Mouse (Mus musculus) forelimb bud, embryonic 11.5 days (tissue): ENCODE measurements at regions not wholly inside any gene's neighbourhood (a gene's known extent, or its start where the extent isn't known, plus 50 kb on each side); places are given as distances from the start of the nearest gene placed in this dataset.
"Not testable (repeated sequence)": the region's sequence is repeated elsewhere in the genome, so short reads cannot be mapped to it uniquely, and the experiment has no call there.

ENCODE experiments used
- DNase-seq: peaks from one replicate; pipeline ENCODE4 v3.0.0-alpha.2; 2012; ENCODE audit warnings: low read depth, low spot score

GRCm38 (mm10) chr10:117449416-117450239, 69.8 kb upstream of the Cpsf6 start:
- DNase-seq: no peak

- not testable (repeated sequence) for DNase-seq
Observed at GRCm38 (mm10) chr10:117448783-117449182, 69.0 kb upstream of the Cpsf6 start.

DNA sequence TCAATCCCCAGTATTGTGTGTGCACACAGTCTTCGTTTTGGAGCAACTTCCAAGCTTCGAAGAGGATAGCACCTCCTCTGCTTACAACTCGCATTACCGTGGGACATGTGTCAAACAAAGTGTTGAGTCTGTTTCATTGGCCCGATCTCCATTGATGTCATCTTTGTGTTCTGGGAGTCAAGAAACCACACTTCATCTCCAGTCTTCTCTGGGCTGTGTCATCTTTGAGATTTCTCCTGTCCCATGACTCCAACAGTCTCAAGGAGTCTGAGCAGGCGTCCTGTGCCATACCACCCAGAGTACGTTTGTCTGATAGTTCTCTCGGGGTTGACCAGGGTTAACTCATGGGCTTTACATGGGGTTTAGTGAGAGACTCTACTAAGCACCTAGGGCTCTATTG, 67.8 kb upstream of the Cpsf6 start:
- no peak for DNase-seq

GRCm38 (mm10) chr10:117447206-117447605, 67.4 kb upstream of the Cpsf6 start:
- DNase-seq: no peak

DNA sequence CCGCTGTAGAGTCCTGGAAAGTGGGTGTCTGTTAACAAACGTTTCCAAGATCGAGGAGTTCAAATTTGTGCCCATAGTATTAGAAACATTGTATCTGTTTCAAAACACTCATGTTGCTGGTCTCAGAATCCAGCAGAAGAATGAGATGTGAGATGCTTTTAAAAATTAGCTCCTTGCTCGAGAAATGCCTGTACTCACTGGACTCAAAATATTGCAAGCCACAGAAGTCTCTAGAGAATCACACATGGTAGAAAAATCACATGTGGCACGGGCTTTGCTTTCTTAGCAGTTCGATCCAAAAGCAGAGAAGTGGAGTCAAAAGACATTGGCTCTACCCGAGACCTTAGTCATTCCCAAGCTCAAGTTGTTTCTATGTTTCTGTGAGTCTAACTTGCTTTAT, 67.0 kb upstream of the Cpsf6 start:
- DNase-seq: no peak

DNA sequence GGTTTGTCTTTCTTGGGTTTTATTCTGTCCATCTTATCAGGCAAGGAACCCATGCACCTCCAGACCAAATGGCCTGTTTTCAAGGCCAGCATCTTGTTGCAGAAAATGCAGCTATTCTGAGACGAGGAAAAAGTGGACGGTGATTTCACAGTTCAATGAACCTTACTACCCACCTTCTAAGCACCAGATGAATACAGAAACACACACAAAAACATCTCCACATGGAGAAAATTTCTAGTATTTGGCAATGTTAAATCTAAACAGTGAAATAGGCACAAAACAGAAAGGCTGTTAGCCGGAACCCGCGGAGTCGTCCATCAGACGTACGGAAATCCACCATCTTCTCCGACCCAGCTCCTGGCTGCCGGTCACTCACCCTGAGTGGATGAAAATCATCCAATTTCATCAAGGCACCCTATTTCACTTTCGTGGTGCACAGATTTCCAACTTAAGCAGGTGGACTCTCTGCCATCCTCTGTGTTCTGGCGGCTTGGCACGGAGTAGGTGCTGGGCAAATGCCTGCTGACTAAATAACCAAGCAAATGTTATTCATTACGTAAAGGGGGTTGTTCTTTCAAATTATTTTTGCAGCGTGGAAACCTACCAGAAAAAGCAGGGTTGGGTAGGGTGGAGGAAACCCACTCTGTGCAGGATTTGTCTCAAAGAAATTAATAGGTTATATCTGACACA, 66.1 kb upstream of the Cpsf6 start:
- DNase-seq: no peak

DNA sequence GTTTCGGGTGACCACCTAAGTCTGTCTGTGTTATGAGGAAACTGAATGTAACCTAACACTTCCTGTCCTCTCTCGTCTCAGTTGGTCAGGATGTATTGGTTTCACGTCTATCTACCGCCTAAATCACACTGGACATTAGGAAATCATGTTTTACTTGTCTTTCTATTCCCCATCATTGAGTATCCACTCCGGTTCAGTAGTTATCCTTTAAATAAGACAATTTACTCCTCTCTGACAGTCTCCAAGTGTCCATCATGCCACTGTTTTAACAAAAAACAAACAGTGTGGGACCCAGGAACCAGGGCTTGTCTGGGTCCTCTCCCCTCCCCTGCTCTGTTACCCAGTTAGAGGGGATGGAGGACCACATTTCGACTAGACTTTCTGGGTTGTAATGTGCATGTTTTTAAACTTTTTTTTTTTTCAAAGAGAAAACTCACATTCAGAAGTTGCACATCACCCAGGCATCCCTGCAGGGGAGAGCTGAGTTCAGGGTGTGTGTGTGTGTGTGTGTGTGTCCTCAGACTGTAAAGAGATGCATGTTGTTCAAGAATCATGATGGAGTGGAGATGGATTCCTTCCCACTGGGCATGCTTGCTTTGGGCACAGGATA, 65.5 kb upstream of the Cpsf6 start:
- DNase-seq: no peak

DNA sequence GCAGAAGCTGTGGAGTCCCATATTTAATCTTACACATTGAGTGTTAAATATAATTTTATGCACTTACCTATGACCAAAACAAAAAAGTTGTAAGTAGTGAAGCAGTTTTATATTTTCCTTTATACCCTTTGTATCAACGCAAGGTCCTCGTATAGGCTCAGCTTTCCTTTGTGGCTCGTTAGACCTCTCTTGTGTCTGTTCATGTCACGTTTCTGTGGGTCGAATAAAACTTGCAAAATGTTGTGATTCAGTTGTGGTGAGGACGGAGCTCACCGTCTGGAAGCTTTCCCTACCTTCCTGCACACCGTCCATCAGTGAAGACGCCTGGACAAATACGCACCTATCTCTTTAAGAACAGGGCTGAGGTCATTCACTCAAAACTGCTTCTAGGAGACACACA, 64.9 kb upstream of the Cpsf6 start:
- DNase-seq: no peak

DNA sequence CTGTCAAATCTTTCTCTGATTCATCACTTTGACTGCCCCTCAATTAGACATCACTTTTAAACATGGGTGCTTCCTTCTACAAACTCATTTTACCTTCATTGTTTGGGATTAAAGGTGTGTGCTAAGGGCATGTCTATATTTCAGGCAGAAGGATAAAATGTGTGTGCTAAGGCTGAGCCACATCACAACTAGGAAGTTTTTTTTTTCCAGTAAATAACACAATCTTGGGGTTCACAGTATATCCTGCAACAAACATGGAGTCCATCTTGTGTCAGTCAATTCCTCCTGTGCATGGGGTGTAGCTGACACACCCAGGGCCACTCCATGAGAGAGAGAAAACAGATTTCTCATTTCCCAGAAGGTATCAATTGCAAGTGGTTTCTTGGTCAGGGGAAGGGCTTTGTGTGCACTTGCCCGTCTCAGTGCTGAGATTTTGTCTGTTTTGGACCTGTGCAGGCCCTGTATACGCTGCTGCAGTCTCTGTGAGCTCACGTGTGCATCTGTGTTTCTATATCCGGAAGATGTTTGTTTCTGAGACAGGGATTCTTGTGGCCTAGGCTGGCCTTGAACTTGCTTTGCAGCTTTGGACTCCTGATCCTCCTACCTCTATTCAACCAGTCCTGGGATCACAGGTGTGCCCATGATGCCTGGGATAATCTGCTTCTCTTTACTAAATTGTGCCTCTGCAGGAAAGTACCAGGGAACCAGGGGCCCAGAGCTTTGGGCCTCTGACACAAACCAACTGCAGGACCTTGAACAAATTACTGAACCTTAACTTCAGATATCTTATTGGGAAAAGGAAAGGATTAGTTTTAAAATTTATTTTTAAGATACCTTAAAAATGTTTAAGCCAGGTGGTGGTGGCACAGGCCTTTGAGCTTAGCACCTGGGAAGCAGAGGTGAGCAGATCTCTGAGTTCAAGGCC, 63.9 kb upstream of the Cpsf6 start:
- no peak for DNase-seq

- DNase-seq: no peak
Observed at GRCm38 (mm10) chr10:117441979-117442803, 62.4 kb upstream of the Cpsf6 start.

DNA sequence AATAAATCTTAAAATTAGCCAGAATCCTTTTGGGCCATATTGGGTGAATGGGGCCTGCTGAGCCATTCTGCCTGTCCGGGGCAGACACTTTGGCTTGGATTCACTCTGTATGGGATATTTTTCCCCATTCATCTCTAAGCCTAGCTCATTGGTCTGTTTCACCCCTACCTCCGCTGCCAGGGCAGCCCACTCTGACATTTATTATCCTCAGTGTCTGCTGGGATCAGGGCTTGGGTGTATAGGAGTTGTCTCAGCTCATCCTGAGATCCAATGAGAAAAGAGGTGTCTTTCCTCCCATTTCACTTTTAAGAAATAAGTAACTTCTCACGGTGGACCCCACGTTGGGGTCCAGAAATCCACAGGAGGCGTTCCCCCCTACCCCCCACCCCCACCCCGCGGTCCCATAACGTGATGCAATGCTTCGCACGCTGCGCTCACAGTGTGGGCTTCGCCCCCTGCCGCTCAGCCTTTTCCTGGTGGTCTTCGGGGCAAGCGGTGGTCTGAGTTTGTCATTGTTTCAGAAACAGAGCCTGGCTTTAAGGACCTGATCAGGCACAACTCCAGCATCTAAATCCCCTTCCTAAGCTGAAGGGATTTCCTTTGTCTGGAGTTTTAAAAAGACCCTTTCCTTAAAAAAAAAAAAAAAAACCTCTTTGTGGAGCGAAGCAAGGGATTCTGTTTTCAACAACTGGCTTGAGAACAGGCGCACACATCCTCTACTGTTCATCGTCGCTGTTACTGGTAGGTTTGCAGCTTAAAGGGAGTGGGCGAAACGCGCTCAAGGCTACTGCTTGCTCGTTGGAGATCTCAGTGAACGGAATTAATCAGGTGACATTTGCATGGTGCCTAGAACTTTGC, 61.5 kb upstream of the Cpsf6 start:
- no peak for DNase-seq

DNA sequence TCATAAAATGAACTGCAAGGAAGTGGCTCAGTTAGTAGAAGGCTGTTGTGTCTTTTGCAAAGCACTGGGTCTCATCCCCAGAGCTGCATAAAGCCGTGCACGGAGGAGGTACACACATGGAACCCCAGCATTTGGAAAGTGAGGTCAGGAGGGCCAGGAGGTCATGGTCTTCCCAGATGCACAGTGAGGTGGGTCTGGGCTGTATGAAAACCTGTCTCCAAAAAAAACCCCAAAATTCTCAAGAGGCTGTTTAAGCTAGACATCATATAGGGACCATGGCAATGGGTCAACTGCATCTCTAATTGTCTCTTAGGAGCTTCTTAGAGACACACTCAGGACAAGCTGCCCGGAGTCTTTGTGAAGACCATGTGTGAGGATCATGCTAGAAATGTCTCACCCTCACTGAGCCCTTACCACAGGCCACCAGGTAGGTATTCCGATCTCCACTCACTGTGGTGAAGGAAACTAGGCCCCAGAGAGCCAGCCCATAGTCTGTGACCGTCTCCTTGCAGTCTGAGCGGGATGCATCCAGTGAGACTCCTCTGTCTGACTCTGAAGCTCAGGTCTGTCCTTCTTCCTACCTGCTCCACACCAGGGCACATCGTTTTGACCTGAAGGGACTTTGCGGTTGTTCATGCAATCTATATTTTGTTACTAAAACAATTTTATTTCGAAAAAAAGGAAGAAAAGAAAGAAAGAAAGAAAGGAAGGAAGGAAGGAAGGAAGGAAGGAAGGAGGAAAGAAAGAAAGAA, 60.6 kb upstream of the Cpsf6 start:
- no peak for DNase-seq

DNA sequence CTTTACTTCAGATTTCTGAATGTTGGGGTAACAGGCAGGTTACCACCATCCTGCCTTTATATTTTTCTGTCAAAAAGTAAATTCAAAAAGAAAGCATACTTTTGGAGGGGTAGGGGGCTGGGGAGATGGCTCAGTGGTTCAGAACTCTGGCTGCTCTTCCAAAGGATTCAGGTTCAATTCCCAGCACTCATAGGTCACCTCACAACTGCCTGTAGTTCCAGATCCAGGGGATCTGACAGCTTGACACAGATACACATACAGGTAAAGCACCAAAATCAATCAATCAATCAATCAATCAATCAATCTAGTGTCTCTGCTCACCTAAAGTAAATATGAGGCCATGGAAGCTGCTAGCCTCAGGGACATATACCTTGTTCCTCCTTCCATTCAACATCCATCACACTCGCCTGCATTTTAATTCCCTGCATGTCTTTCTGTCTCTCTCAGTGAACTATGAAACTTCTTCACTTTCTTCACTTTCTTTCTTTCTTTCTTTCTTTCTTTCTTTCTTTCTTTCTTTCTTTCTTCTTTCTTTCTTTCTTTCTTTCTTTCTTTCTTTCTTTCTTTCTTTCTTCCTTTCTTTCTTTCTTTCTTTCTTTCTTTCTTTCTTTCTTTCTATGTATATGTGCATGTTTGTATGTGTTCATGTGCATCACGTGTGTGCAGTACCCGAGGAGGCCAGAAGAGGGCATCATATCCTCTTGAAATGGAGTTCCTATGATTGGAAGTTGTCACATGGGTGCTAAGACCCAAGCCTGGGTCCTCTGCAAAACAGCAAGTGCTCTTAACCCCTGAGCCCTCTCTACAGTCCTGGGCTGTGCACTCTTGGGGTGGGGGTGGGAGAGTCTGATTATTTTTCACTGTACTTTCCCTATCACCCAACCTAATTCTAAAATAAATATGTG, 59.6 kb upstream of the Cpsf6 start:
- no peak for DNase-seq

DNA sequence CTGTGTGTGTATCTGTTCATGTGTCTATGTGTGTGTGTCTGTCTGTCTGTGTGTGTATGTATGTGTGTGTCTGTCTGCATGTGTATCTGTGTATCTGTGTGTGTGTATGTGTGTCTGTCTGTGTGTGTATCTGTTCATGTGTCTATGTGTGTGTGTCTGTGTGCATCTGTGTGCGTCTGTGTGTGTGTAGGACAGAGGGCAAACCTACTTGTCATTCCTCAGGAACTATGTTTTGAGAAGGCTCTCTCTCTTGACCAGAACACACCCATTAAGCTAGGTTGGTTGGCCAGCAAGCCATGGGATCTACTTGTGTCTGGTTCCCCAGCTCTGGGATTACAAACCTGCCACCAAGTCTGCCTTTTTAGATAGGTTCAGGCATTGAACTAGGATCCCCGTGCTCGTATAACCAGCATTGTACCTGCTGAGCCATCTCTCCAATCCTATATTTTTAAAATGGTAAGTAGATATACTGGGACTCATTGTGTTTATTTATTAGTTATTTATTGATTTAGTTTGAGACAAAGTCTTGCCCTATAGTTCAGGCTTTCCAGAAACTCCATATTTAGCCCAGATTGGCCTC, 58.9 kb upstream of the Cpsf6 start:
- DNase-seq: no peak

DNA sequence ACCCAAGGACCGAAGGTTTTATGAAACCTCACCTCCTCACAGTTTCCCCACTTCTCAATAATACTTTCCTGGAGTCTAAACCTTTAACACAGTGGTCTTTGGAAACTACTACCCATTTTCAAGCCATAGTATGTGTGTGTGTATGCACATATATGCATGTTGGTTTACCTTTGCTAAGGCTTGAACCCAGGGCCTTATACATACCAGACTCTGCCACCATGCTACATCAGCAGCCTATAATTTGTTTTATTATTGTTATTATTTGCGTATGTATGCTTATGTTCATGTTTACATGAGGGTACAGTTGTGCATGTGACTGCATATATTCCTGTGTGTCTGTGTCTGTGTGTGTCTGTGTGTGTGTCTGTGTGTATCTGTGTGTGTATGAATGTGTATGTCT, 58.2 kb upstream of the Cpsf6 start:
- no peak for DNase-seq

- peak; percentile 67 for DNase-seq
Observed at GRCm38 (mm10) chr10:117436875-117437715, 57.3 kb upstream of the Cpsf6 start.
